Mouse (Mus musculus): ENCODE data around the gene Otulin. TPM values are rescaled to one million over a fixed set of nuclear protein-coding genes. Genes with fewer than 3 reads are reported as not detected.

Otulin gene
- total and polyA plus RNA-seq, 3 experiments = 40.0 to 84.8 (median 80.2) TPM

- no peak for TF ChIP-seq MAFK (IDR thresholded peaks at IDR 0.05; ENCODE audit: insufficient replicate concordance, low read length)
- TF ChIP-seq POLR2A (IDR thresholded peaks at IDR 0.05; ENCODE audit: low read depth, low read length) = no peak
- no peak for TF ChIP-seq KAT2A (IDR thresholded peaks at IDR 0.05; ENCODE audit: insufficient replicate concordance, low read length)
- TF ChIP-seq NELFE (IDR thresholded peaks at IDR 0.05; ENCODE audit: low read depth, low read length) = no peak
- TF ChIP-seq UBTF (IDR thresholded peaks at IDR 0.05; ENCODE audit: low read depth, low read length) = no peak
- TF ChIP-seq SIN3A (IDR thresholded peaks at IDR 0.05; ENCODE audit: low read length) = peak; percentile 41
- TF ChIP-seq BHLHE40 (IDR thresholded peaks at IDR 0.05; ENCODE audit: low read depth, low read length) = no peak
- Histone ChIP-seq H3K4me3 (replicated peaks in 1 of 3; ENCODE audit: low read depth in 2 of 3, low read length in 2 of 3, poor library complexity in 1 of 3) (peak overlapping the region; percentile 87 to 99 (median 96)), H3K9ac (ENCODE audit: insufficient read depth, low read depth) (peak overlapping the region; percentile 83), H3K36me3 (replicated peaks in 1 of 2; ENCODE audit: control insufficient read depth in 1 of 2, insufficient read depth in 1 of 2, low read length in 1 of 2) (peaks cover 10 to 30% of the 10 kb centered on the region in 2 experiments), H3K4me1 (ENCODE audit: control insufficient read depth in 1 of 2, insufficient read depth in 2 of 2) (peaks cover 29 to 53% of the 10 kb centered on the region in 2 experiments), H3K27ac (ENCODE audit: insufficient read depth, low read depth) (no peak overlapping the region), H3K9me3 (replicated peaks; ENCODE audit: low read length) (no peaks in the 10 kb centered on the region), H3K4me2 (ENCODE audit: insufficient read depth, low read depth, poor library complexity, severe bottlenecking) (peak overlapping the region; percentile 57), H3K27me3 (replicated peaks) (no peaks in the 10 kb centered on the region), H3K79me2 (replicated peaks; ENCODE audit: control insufficient read depth, extremely low read depth, insufficient read depth, poor library complexity, severe bottlenecking) (peaks cover 4% of the 10 kb centered on the region)
- DNase-seq (ENCODE audit: extremely low read depth) = no peak
- dilution Hi-C loops (cut with MboI; ENCODE audit: extremely low pct_ligation_motif_present, extremely low pct_unique_long_range_greater_than_20kb, low sequenced_read_pairs) = no loop called here
- in situ Hi-C loops (cut with MboI; ENCODE audit: low pct_ligation_motif_present, low pct_unique_long_range_greater_than_20kb, low sequenced_read_pairs) = no loop called here
Observed at GRCm38 (mm10) chr15:27629800-27630600, 493 bp downstream of the Otulin start.

- Histone ChIP-seq H3K9me3 (replicated peaks; ENCODE audit: low read length) (no peaks in the 10 kb centered on the region), H3K4me3 (replicated peaks in 1 of 3; ENCODE audit: low read depth in 2 of 3, low read length in 2 of 3, poor library complexity in 1 of 3) (peak overlapping the region in 2 of 3 experiments; percentile 87 to 96), H3K27ac (ENCODE audit: insufficient read depth, low read depth) (no peak overlapping the region), H3K79me2 (replicated peaks; ENCODE audit: control insufficient read depth, extremely low read depth, insufficient read depth, poor library complexity, severe bottlenecking) (peaks cover 12% of the 10 kb centered on the region), H3K9ac (ENCODE audit: insufficient read depth, low read depth) (peak overlapping the region; percentile 83; the same call in 1 of the 2 replicates), H3K4me2 (ENCODE audit: insufficient read depth, low read depth, poor library complexity, severe bottlenecking) (peak overlapping the region; percentile 57), H3K36me3 (replicated peaks in 1 of 2; ENCODE audit: control insufficient read depth in 1 of 2, insufficient read depth in 1 of 2, low read length in 1 of 2) (peaks cover 10 to 37% of the 10 kb centered on the region in 2 experiments), H3K27me3 (replicated peaks) (no peaks in the 10 kb centered on the region), H3K4me1 (ENCODE audit: control insufficient read depth in 1 of 2, insufficient read depth in 2 of 2) (peaks cover 37 to 62% of the 10 kb centered on the region in 2 experiments)
- in situ Hi-C loops (cut with MboI; ENCODE audit: low pct_ligation_motif_present, low pct_unique_long_range_greater_than_20kb, low sequenced_read_pairs) (no loop called here), dilution Hi-C loops (cut with MboI; ENCODE audit: extremely low pct_ligation_motif_present, extremely low pct_unique_long_range_greater_than_20kb, low sequenced_read_pairs) (no loop called here)
- TF ChIP-seq ZC3H11A (IDR thresholded peaks at IDR 0.05; ENCODE audit: low read depth, low read length) (no peak), MYC (IDR thresholded peaks at IDR 0.05; ENCODE audit: low read depth, low read length) (no peak), CHD1 (IDR thresholded peaks at IDR 0.05; ENCODE audit: low read depth, low read length) (0 out of 2 replicates have a peak, but pooled peaks have one; percentile 19)
- DNase-seq (ENCODE audit: extremely low read depth) = no peak
Observed at GRCm38 (mm10) chr15:27629046-27629445, 1.4 kb downstream of the Otulin start.

GRCm38 (mm10) chr15:27627794-27628193 lies 2.7 kb downstream of the Otulin start:
- in situ Hi-C loops (cut with MboI; ENCODE audit: low pct_ligation_motif_present, low pct_unique_long_range_greater_than_20kb, low sequenced_read_pairs) = no loop called here
- H3K27ac ChIP-seq (ENCODE audit: insufficient read depth, low read depth) = no peak overlapping the region
- dilution Hi-C loops (cut with MboI; ENCODE audit: extremely low pct_ligation_motif_present, extremely low pct_unique_long_range_greater_than_20kb, low sequenced_read_pairs) = no loop called here
- H3K27me3 ChIP-seq (replicated peaks) = no peaks in the 10 kb centered on the region
- TF ChIP-seq USF1 (IDR thresholded peaks at IDR 0.05; ENCODE audit: low read depth, low read length) (no peak), BHLHE40 (IDR thresholded peaks at IDR 0.05; ENCODE audit: low read depth, low read length) (peak; percentile 74), ETS1 (conservative IDR thresholded peaks at IDR 0.05; ENCODE audit: low read depth, low read length) (no peak)
- H3K79me2 ChIP-seq (replicated peaks; ENCODE audit: control insufficient read depth, extremely low read depth, insufficient read depth, poor library complexity, severe bottlenecking) = peaks cover 16% of the 10 kb centered on the region
- 0 out of 2 replicates have a peak overlapping the region, but pooled peaks have one; percentile 17 for H3K4me2 ChIP-seq (ENCODE audit: insufficient read depth, low read depth, poor library complexity, severe bottlenecking)
- no peak overlapping the region for H3K4me3 ChIP-seq (replicated peaks in 1 of 3; ENCODE audit: low read depth in 2 of 3, low read length in 2 of 3, poor library complexity in 1 of 3)
- peak; percentile 65 for DNase-seq (ENCODE audit: extremely low read depth)
- peaks cover 17 to 50% of the 10 kb centered on the region in 2 experiments for H3K36me3 ChIP-seq (replicated peaks in 1 of 2; ENCODE audit: control insufficient read depth in 1 of 2, insufficient read depth in 1 of 2, low read length in 1 of 2)
- H3K9me3 ChIP-seq (replicated peaks; ENCODE audit: low read length) = no peaks in the 10 kb centered on the region
- H3K9ac ChIP-seq (ENCODE audit: insufficient read depth, low read depth) = no peak overlapping the region
- H3K4me1 ChIP-seq (ENCODE audit: control insufficient read depth in 1 of 2, insufficient read depth in 2 of 2) = peaks cover 40 to 73% of the 10 kb centered on the region in 2 experiments
